Mouse (Mus musculus) left cerebral cortex, postnatal 10 days (tissue): ENCODE data around the gene Ubox5. TPM values are rescaled to one million over a fixed set of nuclear protein-coding genes. Genes with fewer than 3 reads are reported as not detected.

ENCODE experiments used
- DNase-seq, 2 experiments: peaks; one replicate each; pipeline ENCODE4 v3.0.0; 2021 to 2022; ENCODE audit warnings: low spot score in 2 of 2, mixed read lengths in 1 of 2; ENCODE audit errors: extremely low spot score in 1 of 2
- intact Hi-C: fragments of 180-260 bp; cut with DNase I; formaldehyde crosslinking; loops from one replicate; pipeline ENCODE4 v1.15.1; 2025
- total RNA-seq, 2 experiments: library from RNA; stranded (reverse); gene quantifications; 2 replicates each; pipeline ENCODE4 v1.2.3; 2021

The Ubox5 gene
- total RNA-seq, 2 experiments from 2014 or later, result 8.5 to 8.7 TPM

DNA sequence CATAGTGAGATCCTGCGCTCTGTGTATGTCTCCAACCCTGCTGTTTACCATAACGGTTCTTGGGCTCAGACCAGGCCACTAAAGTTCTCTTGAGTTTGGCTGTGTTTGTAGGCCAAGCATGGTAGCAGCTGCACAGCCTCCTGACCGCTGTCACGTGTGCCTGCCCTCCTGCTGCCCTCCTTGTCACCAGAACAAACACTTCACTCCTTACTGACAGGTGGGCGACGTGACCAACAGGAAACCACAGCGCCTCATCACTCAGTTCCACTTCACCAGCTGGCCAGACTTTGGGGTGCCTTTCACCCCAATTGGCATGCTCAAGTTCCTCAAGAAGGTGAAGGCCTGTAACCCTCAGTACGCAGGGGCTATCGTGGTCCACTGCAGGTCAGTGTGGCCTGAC lies 89.6 kb downstream of the Ubox5 start:
- no peak for DNase-seq
- intact Hi-C loops, result no loop called here

Other genes starting within 250 kb of the Ubox5 start
- gene Cpxm1, start 232.5 kb downstream of the Ubox5 start, total RNA-seq, result 10 to 100 TPM; 16.9 to 20.9 TPM
- not detected for gene Gm28372, start 224.8 kb downstream of the Ubox5 start, total RNA-seq
- not detected for gene 1700020A23Rik, start 224.8 kb downstream of the Ubox5 start, total RNA-seq
- not detected for gene Tmem239, start 223.6 kb downstream of the Ubox5 start, total RNA-seq
- 100 to 1,000 TPM in 1 of 2 experiments, 10 to 100 TPM in 1; 83.9 to 105 TPM for gene Vps16, start 205.7 kb downstream of the Ubox5 start, total RNA-seq
- gene Pced1a, start 205.3 kb downstream of the Ubox5 start, total RNA-seq, result 10 to 100 TPM; 22.8 to 23.4 TPM
- 100 to 1,000 TPM; 257 to 262 TPM for gene Ptpra, start 179.8 kb downstream of the Ubox5 start, total RNA-seq
- gene Mrps26, start 66.3 kb downstream of the Ubox5 start, total RNA-seq, result 10 to 100 TPM; 67.1 to 73.0 TPM
- gene Oxt, start 53.9 kb downstream of the Ubox5 start, total RNA-seq, result under 1 TPM in 1 of 2 experiments, not detected in 1; 0.84 TPM
- 1 to 10 TPM in 1 of 2 experiments, under 1 TPM in 1; 0.77 to 1.8 TPM for gene Avp, start 47.5 kb downstream of the Ubox5 start, total RNA-seq
- gene Fastkd5, start within 50 bp of the Ubox5 start, total RNA-seq, result 1 to 10 TPM; 8.0 TPM
- gene Lzts3, start 12.8 kb upstream of the Ubox5 start, total RNA-seq, result 10 to 100 TPM; 45.3 to 46.8 TPM
- 10 to 100 TPM; 59.7 to 72.2 TPM for gene Ddrgk1, start 34.6 kb upstream of the Ubox5 start, total RNA-seq
- 10 to 100 TPM; 42.2 to 48.9 TPM for gene Itpa, start 37.6 kb upstream of the Ubox5 start, total RNA-seq
- under 1 TPM; 0.39 to 0.58 TPM for gene Slc4a11, start 67.5 kb upstream of the Ubox5 start, total RNA-seq